Mouse (Mus musculus) kidney, adult 8-10 months (tissue): ENCODE measurements around the gene Wipf2.
"Not testable (repeated sequence)": the region's sequence is repeated elsewhere in the genome, so short reads cannot be mapped to it uniquely, and the experiment has no call there.

ENCODE experiments used
- DNase-seq, 2 experiments: peaks; one replicate each; pipeline ENCODE4 v3.0.0; 2022

The Wipf2 gene

GRCm38 (mm10) chr11:98932293-98933091, 69.1 kb downstream of the Wipf2 start:
- DNase-seq: no peak

- peak in 1 of 2 experiments; percentile 71 for DNase-seq
Observed at GRCm38 (mm10) chr11:98933151-98933550, 69.7 kb downstream of the Wipf2 start.

GRCm38 (mm10) chr11:98933847-98934246, 70.4 kb downstream of the Wipf2 start:
- DNase-seq: not testable (repeated sequence)

- no peak for DNase-seq
Observed at GRCm38 (mm10) chr11:98934367-98934766, 70.9 kb downstream of the Wipf2 start.

GRCm38 (mm10) chr11:98935123-98935522, 71.7 kb downstream of the Wipf2 start:
- DNase-seq: peak; percentile 91

GRCm38 (mm10) chr11:98936170-98936569, 72.7 kb downstream of the Wipf2 start:
- DNase-seq: peak in 1 of 2 experiments; percentile 65

GRCm38 (mm10) chr11:98936606-98937409, 73.4 kb downstream of the Wipf2 start:
- DNase-seq: peak in 1 of 2 experiments; percentile 45

- DNase-seq: peak; percentile 91 to 93
Observed at GRCm38 (mm10) chr11:98937410-98937913, 74.0 kb downstream of the Wipf2 start.

- peak in 1 of 2 experiments; percentile 63 for DNase-seq
Observed at GRCm38 (mm10) chr11:98937914-98938694, 74.7 kb downstream of the Wipf2 start.

- peak in 1 of 2 experiments; percentile 25 for DNase-seq
Observed at GRCm38 (mm10) chr11:98938701-98939083, 75.3 kb downstream of the Wipf2 start.

GRCm38 (mm10) chr11:98939084-98939952, 75.9 kb downstream of the Wipf2 start:
- no peak for DNase-seq

- peak in 1 of 2 experiments; percentile 18 for DNase-seq
Observed at GRCm38 (mm10) chr11:98939953-98940641, 76.7 kb downstream of the Wipf2 start.

GRCm38 (mm10) chr11:98940776-98941175, 77.3 kb downstream of the Wipf2 start:
- DNase-seq: no peak

GRCm38 (mm10) chr11:98941341-98941825, 77.9 kb downstream of the Wipf2 start:
- DNase-seq: peak; percentile 79 to 82

- peak; percentile 85 for DNase-seq
Observed at GRCm38 (mm10) chr11:98941826-98942550, 78.5 kb downstream of the Wipf2 start.

GRCm38 (mm10) chr11:98942555-98942922, 79.1 kb downstream of the Wipf2 start:
- DNase-seq: no peak

GRCm38 (mm10) chr11:98942923-98943641, 79.6 kb downstream of the Wipf2 start:
- DNase-seq: peak; percentile 54 to 77

- no peak for DNase-seq
Observed at GRCm38 (mm10) chr11:98943741-98944461, 80.5 kb downstream of the Wipf2 start.
